Mouse (Mus musculus) gonadal fat pad, adult 2 months (tissue): ENCODE measurements around the gene Gm49320. TPM values are rescaled to one million over a fixed set of nuclear protein-coding genes. Genes with fewer than 3 reads are reported as not detected.

Experiments used
- DNase-seq: peaks from one replicate; pipeline ENCODE4 v3.0.0-alpha.2; 2012; ENCODE audit warnings: low read depth
- polyA plus RNA-seq: library from polyadenylated mRNA; depleted of rRNA; stranded (reverse); fragments of >200 nt; gene quantifications from 2 replicates; pipeline ENCODE4 v1.2.3, GENCODE M21; 2012; rRNA removed

The Gm49320 gene
- polyA plus RNA-seq = 1.3 and 1.9 TPM in 2 replicates

DNA sequence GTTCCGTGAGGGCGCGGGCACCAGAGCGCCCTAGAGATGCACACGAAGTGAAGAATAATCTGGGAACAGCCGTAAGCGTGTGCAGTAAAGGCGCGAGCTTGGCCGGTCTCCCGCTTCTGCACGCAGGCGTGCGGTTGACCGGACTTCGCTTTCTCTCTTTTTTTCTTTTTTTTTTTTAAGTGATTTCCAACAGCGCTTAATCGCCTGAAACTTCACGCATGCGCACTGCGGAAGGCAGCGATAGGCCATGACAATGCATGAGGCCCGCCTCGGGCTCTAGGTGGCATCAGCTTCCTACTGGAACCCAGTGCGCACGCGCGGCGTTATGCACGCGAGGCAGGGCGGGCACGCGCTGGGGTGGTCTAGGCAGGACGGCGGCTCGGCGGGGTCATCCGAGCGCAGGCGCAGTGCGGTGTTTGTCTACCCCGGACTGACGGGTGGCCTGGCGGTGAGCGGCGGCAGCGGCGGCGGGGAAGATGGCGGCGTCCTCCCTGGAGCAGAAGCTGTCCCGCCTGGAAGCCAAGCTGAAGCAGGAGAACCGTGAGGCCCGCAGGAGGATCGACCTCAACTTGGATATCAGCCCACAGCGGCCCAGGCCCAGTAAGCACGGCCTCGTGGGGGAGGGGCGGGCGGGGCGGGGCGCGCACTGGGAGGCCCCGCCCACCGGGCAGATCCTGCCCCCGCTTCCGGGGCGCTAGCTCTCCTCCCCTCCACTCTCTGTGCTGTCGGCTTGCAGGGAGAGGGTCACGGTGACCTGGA, at the start of gene Gm49320, which contains the start of gene Map2k7:
Gene Gm49320, plus strand, starts transcription at position 432 of the 759 bp plus-strand sequence.
Gene Map2k7, plus strand, starts transcription at position 307 of the 759 bp plus-strand sequence.
- no peak for DNase-seq

DNA sequence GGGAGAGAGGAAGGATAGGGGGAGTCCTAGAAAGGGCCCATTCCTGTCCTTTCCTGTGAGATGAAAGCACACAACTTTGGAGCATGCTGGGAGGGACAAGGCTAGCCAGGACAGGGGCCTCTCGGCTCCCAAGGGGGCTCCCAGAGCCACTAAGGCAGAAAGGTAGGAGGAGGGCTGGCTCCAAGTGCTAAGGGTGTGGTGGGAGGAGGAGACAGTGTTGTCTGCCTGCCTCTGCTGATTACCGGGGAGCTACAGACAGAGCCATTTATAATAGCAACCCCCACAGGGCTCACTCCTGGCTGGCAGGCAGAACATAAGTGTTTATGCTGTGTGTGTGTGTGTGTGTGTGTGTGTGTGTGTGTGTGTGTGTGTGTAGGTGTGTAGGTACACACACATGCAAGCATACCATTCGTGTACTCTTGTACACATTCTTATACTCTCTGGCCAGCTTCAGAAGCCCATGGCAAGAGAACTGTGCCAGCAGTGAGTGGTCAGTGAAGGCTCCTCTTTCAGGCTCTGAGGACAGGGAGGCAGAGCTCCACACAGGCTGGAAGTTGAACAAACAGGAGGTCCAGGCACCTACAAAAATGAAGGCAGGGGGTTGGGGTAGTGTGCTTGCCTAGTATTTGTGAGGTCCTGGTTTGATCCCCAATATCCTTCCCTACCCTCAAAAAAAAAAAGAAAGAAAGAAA, 49.5 kb upstream of the Gm49320 start:
- no peak for DNase-seq

DNA sequence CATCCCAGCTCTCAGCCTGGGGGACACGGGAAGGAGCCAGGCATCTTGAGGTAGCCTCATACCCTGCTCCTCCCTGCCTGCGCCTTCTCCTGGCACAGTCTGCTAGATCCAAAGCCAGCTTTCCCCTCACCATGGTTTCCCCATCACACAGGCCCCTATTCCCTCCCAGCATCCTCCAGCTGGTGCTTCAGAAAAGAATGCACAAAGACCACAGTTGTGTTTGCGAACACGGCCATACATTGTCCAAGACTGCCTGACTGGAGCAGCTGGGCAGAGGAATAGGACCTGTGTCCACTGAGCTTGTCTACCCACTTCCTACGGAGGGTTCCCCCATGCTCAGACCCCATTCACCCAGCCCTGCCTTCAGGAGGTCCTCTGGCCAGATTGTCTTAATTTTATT, 46.4 kb upstream of the Gm49320 start:
- DNase-seq = no peak

DNA sequence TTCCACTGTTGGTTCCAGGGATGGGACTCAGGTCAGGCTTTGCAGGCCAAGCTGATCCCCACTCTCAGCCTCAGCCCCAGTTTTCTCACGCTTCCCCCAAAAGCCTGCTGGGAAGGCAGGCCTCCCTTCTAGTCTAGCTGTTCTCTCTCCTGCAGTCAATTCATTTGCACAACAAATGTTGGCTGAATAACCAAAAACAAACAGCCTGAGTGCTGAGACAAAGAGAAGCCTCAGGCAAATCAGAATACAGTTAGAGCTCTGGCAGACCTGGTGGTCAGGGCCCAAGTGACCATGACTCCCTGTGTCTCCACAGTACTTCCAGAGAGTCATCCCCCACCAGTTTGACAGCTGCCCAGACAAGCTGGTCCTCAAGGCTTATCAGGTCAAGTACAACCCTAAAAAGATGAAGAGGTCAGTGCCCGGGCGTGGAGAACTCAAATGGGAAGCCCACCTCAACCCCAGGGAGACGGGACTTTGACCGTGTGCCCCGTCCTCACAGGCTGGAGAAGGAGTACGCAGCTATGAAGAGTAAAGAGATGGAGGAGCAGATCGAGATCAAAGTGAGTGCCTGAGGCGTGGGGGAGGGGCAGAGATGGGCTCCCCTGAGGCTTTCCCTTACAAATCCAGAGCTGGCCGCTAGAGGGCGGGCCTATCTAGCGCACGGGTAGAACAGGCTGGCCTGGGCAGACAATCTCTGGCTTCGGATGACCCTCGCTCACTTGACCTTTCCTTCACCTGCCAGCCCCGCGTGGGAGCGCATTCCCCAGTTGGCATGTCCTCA, 45.7 kb upstream of the Gm49320 start:
- DNase-seq = no peak

DNA sequence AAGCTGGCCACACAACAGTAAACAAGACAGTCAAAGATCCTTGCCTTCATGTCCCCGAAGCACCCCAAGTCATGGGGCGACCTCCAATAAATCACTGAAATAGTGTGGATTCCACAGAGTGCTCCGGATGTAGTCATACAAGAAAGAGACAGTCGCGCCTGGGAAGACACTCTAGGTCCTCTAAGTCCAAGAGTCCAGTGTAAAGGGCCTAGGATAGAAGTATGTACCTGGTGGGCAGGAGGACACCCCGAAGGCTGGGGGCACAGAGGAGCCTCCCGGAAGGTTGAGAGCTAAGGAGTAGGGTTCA, 45.1 kb upstream of the Gm49320 start:
- DNase-seq = no peak

DNA sequence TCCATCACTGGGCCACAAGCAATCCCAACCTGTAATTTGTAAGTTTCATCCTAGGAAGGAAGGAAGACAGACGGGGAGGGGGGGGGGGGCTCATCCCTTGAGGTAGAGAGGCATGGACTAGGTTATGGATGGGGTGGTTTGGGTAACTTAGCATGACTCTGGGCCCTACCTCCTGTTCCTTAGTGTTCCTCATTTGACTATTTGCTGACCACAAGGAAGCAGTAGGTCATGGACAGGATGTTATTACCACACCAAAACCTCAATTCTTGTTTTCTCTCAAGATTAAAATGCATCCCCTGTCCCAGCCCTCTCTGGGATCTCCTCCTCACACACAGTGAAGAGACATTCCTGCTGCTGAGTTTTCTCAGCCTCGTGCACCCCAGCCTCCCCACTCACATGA, 37.3 kb upstream of the Gm49320 start:
- no peak for DNase-seq

DNA sequence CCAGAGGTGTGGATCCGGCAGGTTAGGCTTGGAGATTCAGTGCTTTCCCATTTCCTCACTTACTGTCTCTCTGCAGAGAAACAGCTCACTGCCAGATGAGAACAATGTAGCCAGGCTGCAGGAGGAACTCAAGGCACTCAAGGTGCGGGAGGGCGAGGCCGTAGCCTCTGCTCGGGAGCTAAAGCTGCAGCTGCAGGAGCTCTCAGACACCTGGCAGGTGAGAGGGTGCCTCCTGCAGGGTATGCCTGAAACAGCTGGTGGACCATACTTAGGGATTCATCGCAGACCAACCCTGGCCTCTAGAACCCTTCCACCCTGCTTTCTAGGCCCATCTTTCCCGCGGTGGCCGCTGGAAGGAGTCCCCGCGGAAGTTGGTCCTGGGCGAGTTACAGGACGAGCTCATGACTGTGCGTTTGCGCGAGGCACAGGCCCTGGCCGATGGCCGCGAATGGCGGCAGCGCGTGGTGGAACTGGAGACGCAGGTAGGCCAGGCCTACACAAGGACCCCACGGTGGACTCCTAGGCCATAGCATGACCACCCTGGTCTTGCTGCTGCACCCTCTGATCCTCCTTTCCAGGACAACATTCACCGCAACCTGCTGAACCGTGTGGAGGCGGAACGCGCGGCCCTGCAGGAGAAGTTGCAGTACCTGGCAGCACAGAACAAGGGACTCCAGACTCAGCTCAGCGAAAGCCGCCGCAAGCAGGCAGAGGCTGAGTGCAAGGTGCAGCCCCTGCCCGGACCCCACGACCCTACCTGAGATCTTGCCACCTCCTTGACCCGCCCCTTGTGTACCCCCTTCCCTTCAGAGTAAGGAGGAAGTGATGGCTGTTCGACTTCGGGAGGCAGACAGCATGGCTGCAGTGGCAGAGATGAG, 33.2 kb upstream of the Gm49320 start:
- DNase-seq = no peak

DNA sequence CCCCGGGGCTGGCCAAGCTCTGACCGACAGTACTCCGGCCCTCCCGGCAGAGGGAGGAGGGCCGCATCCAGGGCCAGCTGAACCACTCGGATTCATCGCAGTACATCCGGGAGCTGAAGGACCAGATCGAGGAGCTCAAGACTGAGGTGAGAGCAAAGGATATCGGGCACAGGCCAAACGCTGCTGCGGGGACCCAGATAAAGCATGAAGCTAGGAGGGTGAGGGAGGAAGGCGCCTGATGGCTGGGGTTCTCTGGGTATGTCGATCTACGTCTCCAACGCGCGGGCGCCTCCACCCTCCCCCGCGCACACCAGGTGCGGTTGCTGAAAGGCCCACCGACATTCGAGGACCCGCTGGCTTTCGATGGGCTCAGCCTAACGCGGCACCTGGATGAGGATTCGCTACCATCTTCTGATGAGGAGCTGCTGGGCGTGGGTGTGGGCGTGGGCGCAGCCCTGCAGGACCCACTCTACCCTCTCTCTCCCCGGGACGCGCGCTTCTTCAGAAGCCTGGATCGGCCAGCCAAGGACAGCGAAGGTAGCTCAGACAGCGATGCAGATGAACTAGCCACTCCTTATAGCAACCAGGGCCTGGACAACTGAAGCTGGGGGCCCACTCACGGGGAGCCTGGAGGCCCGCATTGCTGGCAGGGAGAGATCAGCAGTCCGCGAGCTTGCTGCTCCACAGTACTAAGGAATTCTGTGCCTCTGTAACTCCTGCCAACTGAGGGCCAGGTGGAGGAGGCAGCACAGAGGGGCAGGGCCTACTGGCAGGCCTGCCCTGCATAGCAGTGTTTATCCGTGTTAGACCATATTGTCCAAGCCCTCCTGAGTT, 32.3 kb upstream of the Gm49320 start:
- no peak for DNase-seq

DNA sequence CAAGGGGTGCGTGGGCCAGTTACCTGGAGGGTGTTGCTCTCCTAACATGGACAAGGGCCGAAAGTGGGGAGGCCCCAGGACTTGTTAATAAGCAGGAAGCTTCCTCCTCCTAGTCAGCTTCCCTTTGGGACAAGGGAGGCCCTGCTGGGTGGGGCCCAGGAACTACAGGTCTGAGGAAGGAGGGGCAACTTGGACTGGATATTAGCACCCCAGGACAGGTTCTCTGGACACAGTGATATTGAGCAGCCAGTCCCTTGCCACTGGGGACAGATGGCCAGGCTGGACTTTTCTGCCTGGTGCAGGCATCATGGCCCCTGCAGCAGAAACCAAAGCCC, 31.7 kb upstream of the Gm49320 start:
- DNase-seq = no peak

DNA sequence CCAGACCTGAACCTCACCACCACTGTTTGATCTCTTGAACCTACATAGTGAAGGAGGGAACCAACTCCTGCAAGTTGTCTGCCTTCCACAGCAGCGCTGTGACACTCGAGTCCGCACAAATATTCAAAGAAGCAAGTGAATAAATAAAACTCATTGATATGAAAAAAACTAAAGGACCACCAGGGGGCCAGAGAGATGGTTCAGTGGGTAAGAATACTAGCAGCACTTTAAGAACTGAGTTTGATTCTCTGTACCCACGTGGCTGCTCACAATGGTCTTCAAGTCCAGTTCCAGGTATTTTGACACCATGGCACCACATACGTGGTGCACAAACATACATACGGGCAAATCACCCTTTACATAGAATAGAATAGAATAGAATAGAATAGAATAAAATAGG, 27.6 kb upstream of the Gm49320 start:
- DNase-seq = no peak

DNA sequence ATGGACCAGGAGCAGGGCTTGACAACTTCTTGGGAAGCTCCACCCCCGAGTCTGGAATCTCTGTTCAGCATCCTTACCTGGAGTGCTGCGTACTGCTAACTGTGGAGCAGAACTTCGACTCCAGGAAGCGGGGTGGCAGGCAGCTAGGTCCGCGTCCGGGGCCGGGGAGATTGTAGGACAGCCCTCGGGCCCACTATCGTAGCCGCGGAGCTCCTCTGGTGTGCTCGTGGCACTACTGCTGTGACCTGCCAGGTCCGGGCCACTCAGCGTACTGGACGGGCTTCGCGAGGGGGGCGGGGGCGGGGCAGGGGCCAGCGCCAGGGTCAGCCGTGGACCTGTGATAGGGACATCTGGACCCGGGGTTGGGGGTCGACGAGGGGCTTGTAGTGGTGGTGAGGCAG, 25.9 kb upstream of the Gm49320 start:
- no peak for DNase-seq

DNA sequence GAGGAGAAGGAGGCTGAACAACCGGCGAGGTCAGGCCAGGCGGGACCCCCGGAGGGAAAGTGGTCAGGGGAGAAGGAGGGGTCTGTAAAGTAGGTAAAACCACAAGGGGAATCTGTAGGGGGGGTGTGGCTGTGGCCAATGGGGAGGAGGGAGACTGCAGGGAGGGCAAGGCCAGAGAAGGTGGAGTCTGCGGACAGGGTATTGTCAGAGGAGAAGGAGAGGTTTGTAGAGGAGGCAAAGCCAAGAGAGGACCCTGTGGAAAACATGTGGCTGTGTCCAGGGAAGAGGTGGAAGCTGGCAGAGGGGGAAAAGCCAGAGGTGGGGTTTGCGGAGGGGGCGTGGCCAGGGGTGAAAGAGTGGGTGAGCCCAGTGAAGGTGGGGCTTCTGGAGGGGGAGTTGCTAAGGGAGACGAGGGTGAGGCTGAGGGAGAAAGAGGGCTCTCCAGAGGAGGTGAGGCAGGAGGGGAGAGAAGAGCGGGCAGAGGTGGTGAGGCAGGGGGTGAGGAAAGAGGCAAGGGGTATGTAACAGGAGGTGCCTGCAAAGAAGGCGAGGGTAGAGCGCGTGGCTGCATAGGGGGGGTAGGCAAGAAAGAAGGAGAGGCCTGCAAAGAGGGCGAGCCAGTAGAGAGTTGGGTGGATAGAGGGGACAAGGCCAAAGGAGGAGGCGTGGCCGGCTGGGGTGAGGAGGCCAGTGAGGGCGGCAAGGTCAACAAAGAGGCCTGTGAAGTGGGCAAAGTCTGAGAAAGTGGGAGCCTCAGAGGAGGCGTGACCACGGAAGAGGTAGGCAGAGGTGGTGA, 25.3 kb upstream of the Gm49320 start:
- DNase-seq = no peak

DNA sequence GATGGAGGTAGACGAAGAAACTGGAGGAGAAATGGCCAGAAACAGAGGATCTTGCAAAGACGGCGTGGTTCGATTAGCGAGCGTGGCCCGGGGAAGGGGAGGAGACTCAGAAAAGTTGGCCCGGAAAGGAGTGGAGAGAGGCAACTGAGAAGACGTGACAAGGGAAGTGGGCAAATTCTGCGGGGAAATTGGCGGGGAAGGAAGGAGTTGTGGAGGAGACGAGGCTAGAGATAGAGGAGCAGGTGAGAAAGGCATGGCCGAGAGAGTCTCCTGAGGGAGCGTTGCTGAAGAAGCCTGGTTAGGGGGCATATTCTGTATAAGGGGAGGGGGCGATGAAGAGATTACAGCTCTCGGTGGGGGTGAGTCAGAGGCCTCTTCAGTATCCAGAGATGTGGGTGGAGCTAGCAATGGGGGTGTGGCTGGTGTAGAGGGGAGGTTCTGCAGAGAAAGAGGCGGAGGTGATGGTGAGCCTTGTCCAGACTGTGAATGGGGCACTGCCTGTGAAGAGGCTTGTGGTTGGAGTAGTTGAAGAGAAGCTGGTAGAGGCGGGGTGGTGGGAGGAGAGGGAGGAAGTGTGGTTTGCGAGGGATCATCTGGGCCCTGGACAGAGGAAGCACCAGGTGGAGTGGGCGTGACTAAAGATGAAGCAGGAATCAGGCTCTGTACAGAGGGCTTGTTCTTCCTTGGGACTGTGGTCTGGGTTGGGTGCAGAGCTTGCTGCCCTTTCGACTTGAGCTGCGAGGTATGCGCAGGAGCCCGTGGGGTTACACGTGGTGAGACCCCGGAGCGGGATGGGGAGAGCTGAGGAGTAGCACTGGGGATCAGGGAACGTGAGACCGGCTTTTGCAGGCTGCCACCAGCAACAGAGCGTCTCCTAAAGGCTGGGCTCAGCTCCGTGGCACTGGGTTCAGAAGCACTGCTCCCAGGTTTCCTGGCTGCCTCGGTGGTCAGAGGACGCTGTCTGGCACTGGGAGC, 24.4 kb upstream of the Gm49320 start:
- DNase-seq = no peak

DNA sequence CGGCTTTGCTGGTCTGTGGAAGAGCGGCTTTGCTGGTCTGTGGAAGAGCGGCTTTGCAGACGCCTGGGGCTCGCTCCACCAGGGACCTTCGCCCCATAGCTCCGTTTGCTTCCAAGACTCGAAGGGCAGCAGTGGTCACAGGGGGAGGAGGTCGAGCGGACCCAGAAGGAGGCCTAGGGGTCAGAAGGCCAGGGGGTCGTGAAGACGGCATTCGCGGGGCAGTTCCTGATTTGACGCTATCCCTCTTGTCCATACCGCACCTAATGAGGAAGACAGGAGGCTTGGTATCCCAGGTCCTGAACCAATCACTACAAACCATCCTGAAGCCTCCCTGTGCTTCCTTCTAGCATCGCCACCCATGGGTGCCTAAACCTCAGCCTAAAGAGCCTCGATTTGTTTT, 22.4 kb upstream of the Gm49320 start:
- DNase-seq = no peak

DNA sequence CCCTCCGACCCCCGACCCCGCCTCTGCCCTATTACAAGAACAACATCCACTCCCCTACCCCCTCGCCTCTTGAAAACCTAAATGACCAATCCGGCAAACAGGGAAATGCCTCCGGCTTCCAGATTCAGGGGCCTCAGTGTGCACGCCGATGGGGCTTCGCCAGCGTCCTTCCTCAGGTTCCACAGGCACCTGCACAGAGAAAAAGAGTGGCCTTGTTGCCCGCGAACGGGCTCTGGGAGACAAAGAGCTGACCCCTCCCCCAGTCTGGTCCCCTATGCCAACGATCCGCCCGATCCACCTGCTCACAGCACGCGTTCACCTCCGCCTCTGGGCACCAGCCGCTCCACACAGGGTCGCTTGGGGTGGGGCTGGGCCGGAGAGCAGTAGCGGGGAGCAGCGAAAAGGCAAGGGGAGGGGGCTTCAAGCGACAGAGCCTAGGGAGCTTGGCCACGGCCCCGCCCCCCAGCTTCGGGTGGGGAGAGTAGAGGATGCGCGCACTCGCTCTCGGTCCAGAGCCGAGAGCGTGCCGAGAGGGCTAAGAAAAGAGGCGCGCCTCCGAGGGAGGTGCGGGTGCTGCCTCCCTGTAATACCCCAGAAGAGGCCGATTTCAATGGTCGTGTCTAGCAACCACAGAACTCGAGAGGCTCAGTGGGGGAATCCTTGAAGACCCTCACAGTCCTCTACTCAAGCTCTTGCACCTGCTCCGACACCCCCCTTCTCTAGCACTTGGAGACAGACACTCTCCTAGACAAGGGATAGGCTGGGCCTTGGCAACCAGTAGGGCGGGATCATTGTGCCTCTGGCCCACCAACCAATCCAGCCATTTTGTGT, 21.7 kb upstream of the Gm49320 start, which contains the start of gene Prr36:
Gene Prr36, minus strand, starts transcription at position 669 of the 831 bp plus-strand sequence.
- no peak for DNase-seq

DNA sequence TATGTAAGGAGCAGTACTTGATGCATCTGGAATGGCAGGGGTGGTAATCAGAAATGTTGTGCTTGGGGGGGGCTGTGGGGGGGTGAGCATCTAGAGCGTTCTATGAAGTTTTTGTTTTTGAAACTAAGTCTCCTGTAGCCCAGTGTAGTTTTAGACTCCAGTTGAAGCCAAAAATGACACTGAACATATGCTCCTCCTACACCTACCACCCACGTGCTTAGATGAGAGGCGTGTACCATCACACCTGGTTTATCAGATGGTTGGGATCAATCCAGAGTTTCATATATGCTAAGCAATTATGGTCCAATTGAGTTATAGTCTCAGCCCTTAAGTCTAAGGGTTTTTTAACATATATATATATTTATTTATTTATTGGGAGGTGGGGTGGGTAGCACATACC, 19.0 kb upstream of the Gm49320 start:
- DNase-seq = no peak

DNA sequence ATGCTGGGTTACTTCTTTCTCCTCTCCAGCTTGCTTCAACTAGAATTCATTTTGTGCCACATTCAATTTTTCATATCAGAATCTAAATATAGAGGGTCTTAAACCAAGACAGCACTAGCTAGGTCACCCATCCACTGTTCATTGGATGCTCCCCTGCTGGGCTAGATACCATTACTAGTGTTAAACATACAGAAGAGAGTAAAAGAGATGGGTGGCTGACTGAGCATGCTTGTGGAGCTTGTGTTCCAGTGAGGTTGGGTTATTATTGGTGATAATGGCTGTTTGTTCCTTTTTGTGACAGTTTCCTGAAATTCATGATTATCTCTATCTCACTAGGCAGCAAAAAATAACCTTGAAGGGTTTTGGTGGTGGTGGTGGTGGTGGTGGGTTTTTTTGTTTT, 16.6 kb upstream of the Gm49320 start:
- no peak for DNase-seq

DNA sequence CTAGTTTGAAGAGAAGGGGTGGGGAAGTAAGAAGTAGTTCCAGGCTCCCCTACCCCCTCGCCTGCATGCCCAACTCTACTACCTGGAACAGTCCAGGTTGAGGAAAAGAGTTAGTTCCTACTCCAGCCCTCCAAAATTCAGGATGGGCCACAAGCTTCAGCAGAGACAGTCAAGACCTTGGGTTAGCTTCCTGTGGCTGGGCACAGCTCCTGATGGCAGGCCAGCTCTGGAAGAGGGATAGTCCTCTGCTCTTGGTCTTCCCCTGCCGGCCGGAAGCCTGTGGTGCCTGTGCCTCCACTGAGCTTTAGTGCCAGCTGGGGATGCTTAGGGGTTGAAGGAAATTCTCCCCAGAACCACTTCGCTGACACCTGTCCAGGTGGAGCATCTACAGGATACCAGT, 12.3 kb upstream of the Gm49320 start:
- no peak for DNase-seq
